Mouse (Mus musculus) hindbrain, postnatal 0 days (tissue): ENCODE data around the gene Zfp91. TPM values are rescaled to one million over a fixed set of nuclear protein-coding genes. Genes with fewer than 3 reads are reported as not detected.

Experiments used
- ATAC-seq: fragments of 200-750 bp; cut with Nextera tagmentation; 2 replicates; pipeline ENCODE4 v1.8.0; 2017; ENCODE audit warnings: mild to moderate bottlenecking, moderate TSS enrichment, moderate library complexity
- DNase-seq: peaks from one replicate; pipeline ENCODE4 v3.0.0-alpha.2; 2015; ENCODE audit warnings: low spot score
- H3K27ac ChIP-seq: fragments of 300-500 bp; sonication (generic); 2 replicates; pipeline ENCODE4 v1.5.1; 2014; ENCODE audit warnings: mild to moderate bottlenecking
- H3K27me3 ChIP-seq: fragments of 300-500 bp; sonication (generic); 2 replicates; pipeline ENCODE4 v1.6.1; 2014; ENCODE audit warnings: low read length, mixed read lengths; ENCODE audit not compliant: insufficient read depth
- H3K36me3 ChIP-seq: fragments of 300-500 bp; sonication (generic); 2 replicates; pipeline ENCODE4 v1.6.1; 2014; ENCODE audit warnings: low read length, mixed read lengths; ENCODE audit not compliant: insufficient read depth
- H3K4me1 ChIP-seq: fragments of 300-500 bp; sonication (generic); 2 replicates; pipeline ENCODE4 v1.6.1; 2014; ENCODE audit warnings: antibody characterized with exemption, low read length, mixed read lengths; ENCODE audit not compliant: insufficient read depth
- H3K4me2 ChIP-seq: fragments of 300-500 bp; sonication (generic); 2 replicates; pipeline ENCODE4 v1.6.1; 2014; ENCODE audit warnings: low read depth, mild to moderate bottlenecking, low read length, moderate library complexity, mixed read lengths
- H3K4me3 ChIP-seq: fragments of 300-500 bp; sonication (generic); 2 replicates; pipeline ENCODE4 v1.5.1; 2014; ENCODE audit warnings: low read length
- H3K9ac ChIP-seq: fragments of 300-500 bp; sonication (generic); replicated peaks from 2 replicates; pipeline ENCODE4 v1.6.1; 2014; ENCODE audit warnings: mild to moderate bottlenecking, low read length, moderate library complexity, mixed read lengths
- H3K9me3 ChIP-seq: fragments of 300-500 bp; sonication (generic); 2 replicates; pipeline ENCODE4 v1.6.1; 2016; ENCODE audit warnings: low read length, mixed read lengths
- CTCF ChIP-seq: IDR thresholded peaks from 2 replicates; pipeline ENCODE4 v1.5.1; 2016; ENCODE audit warnings: antibody characterized with exemption, control low read depth, low read depth
- WGBS: fragments of 180-500 bp; shearing (Covaris S2); extraction: QIAGEN DNeasy Blood & Tissue Kit; methylation state at CpG from one replicate; pipeline ENCODE4 v1.1.7; 2014; 5-methylcytosine and 5-hydroxymethylcytosine counted together
- polyA plus RNA-seq: library from polyadenylated mRNA; unstranded; fragments of >200 nt; fragmentation: Nextera tagmentation; extraction: Ambion mirVana; gene quantifications from 2 replicates; pipeline ENCODE4 v1.2.1, GENCODE M21; 2015
- total RNA-seq: library from RNA; depleted of rRNA; stranded (reverse); fragments of >200 nt; gene quantifications from 2 replicates; pipeline ENCODE4 v1.2.3, GENCODE M21; 2014

Zfp91 gene
- total and polyA plus RNA-seq, 2 experiments from 2014 or later, result 13.4 to 42.5 TPM

DNA sequence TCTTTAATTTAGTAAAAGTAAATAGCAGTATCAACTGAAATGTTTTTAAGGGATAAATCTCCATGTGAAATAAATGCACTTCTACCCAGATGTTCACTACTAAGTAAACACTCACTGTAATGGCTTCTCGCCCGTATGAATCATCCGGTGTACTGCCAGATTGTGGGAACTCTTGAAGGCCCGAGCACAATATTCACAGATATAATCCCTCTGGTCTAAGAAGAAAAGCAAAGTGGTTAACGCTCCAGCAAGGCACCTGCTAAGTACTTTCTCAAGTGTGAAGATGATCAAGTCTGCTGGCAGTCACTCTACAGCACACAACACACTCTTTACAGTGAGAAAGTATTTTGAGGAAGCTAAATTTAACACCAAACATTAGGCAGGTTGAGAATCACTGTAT, 25.0 kb downstream of the Zfp91 start:
- Histone ChIP-seq H3K27me3 (no peaks in the 10 kb centered on the region), H3K4me2 (no peak overlapping the region), H3K9me3 (no peaks in the 10 kb centered on the region), H3K27ac (no peak overlapping the region), H3K9ac (no peak overlapping the region), H3K4me1 (no peaks in the 10 kb centered on the region), H3K36me3 (peaks cover 31% of the 10 kb centered on the region; the same call in 1 of the 2 replicates), H3K4me3 (no peak overlapping the region)
- DNase-seq (no peak), ATAC-seq (no peak)
- TF ChIP-seq CTCF, result no peak
- 88% methylated on average over 5 of the region's 5 CpGs for WGBS

GRCm38 (mm10) chr19:12765308-12765707, 30.6 kb downstream of the Zfp91 start, which contains the start of gene Cntf:
TSS of gene Cntf (minus strand) at chr19:12765632.
- no peaks in the 10 kb centered on the region for H3K9me3 ChIP-seq
- H3K4me3 ChIP-seq, result no peak within 1 kb of the TSS
- 63% methylated on average over 7 of the region's 7 CpGs for WGBS
- no peaks in the 10 kb centered on the region for H3K27me3 ChIP-seq
- DNase-seq (no peak), ATAC-seq (no peak)
- no peaks in the 10 kb centered on the region for H3K4me1 ChIP-seq
- H3K36me3 ChIP-seq, result peaks cover 47% of the 10 kb centered on the region
- TF ChIP-seq CTCF, result no peak
- H3K4me2 ChIP-seq, result no peak within 1 kb of the TSS
- H3K9ac ChIP-seq, result no peak within 1 kb of the TSS
- H3K27ac ChIP-seq, result no peak within 1 kb of the TSS

DNA sequence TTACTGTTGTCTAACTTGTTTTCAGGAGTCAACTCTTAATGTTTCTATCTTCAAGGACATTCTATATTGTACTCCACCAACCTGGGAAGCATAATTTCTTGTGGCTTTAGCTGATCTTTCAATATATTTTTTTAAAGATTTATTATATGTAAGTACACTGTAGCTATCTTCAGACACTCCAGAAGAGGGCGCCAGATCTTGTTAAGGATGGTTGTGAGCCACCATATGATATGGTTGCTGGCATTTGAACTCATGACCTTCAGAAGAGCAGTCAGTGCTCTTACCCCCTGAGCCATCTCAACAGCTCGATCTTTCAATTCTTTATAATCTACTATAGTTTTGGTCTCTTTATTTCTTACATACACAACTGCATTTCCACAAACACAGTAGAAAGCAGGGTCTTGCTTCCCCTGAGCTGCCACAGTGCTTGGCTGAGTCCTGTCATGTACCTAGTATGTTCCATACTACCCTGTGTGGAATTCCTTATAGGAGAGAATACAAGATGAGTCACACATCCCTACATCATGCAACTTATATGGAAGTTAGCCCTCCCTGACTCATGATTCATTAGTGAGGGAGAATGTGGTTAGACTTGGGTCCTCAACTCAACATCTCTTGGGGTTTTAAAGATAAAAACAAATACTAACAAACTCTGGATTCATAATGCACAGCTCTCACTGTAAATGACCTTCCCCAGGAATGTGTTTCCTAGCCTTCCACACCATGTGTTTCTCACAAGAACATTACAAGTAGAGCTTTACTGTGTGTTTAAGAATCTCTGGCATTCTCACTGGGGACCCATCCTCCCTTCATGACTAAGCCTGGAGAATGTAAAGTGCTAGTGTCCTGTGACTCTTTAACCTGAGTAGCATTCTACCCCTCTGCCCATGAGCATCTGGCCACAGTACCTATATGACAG, 33.5 kb downstream of the Zfp91 start:
- no peaks in the 10 kb centered on the region for H3K4me1 ChIP-seq
- H3K4me3 ChIP-seq, result no peak overlapping the region
- no peak overlapping the region for H3K4me2 ChIP-seq
- DNase-seq (no peak), ATAC-seq (no peak)
- H3K36me3 ChIP-seq, result peaks cover 25% of the 10 kb centered on the region
- WGBS, result 61% methylated on average over 2 of the region's 2 CpGs
- H3K27ac ChIP-seq, result no peak overlapping the region
- no peaks in the 10 kb centered on the region for H3K9me3 ChIP-seq
- no peak overlapping the region for H3K9ac ChIP-seq
- TF ChIP-seq CTCF, result peak; percentile 34; the same call in 1 of the 2 replicates
- H3K27me3 ChIP-seq, result no peaks in the 10 kb centered on the region

GRCm38 (mm10) chr19:12759656-12760055, 36.3 kb downstream of the Zfp91 start:
- peak; percentile 70 for DNase-seq
- Histone ChIP-seq H3K9me3 (no peaks in the 10 kb centered on the region), H3K4me1 (no peaks in the 10 kb centered on the region), H3K4me3 (no peak overlapping the region), H3K4me2 (no peak overlapping the region), H3K36me3 (peaks cover 22% of the 10 kb centered on the region), H3K9ac (no peak overlapping the region), H3K27ac (no peak overlapping the region), H3K27me3 (no peaks in the 10 kb centered on the region)
- ATAC-seq, result peak; percentile 69; the same call in 1 of the 2 replicates
- WGBS, result 32% methylated on average over 2 of the region's 2 CpGs
- TF ChIP-seq CTCF, result no peak

GRCm38 (mm10) chr19:12758936-12759478, 36.9 kb downstream of the Zfp91 start:
- Histone ChIP-seq H3K4me1 (no peaks in the 10 kb centered on the region), H3K9ac (no peak overlapping the region), H3K36me3 (peaks cover 16% of the 10 kb centered on the region), H3K4me3 (no peak overlapping the region), H3K9me3 (no peaks in the 10 kb centered on the region), H3K27me3 (no peaks in the 10 kb centered on the region), H3K27ac (no peak overlapping the region), H3K4me2 (no peak overlapping the region)
- ATAC-seq (no peak), DNase-seq (no peak)
- WGBS, result 92% methylated on average over 1 of the region's 1 CpGs
- no peak for TF ChIP-seq CTCF

- H3K4me1 ChIP-seq, result no peaks in the 10 kb centered on the region
- ATAC-seq, result no peak
- H3K9ac ChIP-seq, result no peak overlapping the region
- no peak overlapping the region for H3K27ac ChIP-seq
- no peaks in the 10 kb centered on the region for H3K9me3 ChIP-seq
- H3K36me3 ChIP-seq, result no peaks in the 10 kb centered on the region
- DNase-seq, result no peak
- H3K27me3 ChIP-seq, result no peaks in the 10 kb centered on the region
- no peak for TF ChIP-seq CTCF
- H3K4me3 ChIP-seq, result no peak overlapping the region
- no peak overlapping the region for H3K4me2 ChIP-seq
- WGBS, result 79% methylated on average over 3 of the region's 3 CpGs
These were observed 39.6 kb downstream of the Zfp91 start for GRCm38 (mm10) chr19:12756286-12756685.

GRCm38 (mm10) chr19:12731950-12732349, 64.0 kb downstream of the Zfp91 start:
- no peak for ATAC-seq
- Histone ChIP-seq H3K4me1 (no peaks in the 10 kb centered on the region), H3K4me3 (no peak overlapping the region), H3K36me3 (no peaks in the 10 kb centered on the region), H3K9me3 (no peaks in the 10 kb centered on the region), H3K9ac (no peak overlapping the region), H3K27me3 (no peaks in the 10 kb centered on the region), H3K27ac (no peak overlapping the region), H3K4me2 (no peak overlapping the region)
- WGBS, result 83% methylated on average over 2 of the region's 2 CpGs
- TF ChIP-seq CTCF, result no peak
- DNase-seq, result no peak
